9 mouse cellular contexts compared by ENCODE assay signal in the genomic region with DNA sequence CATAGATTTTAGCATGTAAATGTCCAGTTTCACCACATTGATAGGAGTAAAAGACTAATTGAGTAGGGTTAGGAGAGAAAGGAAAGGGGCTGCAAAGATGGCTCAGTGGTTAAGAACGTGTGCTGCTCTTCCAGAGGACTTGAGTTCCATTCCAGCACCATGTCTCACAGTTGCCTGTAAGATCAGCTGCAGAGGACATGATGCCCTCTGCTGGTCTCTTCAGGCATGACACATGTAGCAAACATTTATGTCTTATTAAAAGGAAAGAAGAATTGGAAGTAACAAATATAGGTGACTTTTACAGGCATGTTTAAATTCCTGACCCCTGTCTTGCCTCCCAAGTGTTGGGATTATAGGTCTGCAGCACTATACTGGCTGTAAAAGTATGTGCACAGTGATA.
DNase-seq lines count a peak whose midpoint lies in the region; ATAC-seq and TF ChIP-seq lines count a peak whose summit lies in the region.
"Had no signal": no experiment of that assay in that cellular context is flagged by ENCODE, and none has a peak within 500 bp of the region (broad histone marks: within the 10 kb centered on the region; RNA-seq: fewer than 3 reads in every experiment).

No protein-coding gene starts in this region.

- H3K27ac ChIP-seq in kidney, adult 2 months (ENCODE audit: insufficient read depth, low read depth, low read length) = no peak overlapping the region
- H3K27ac ChIP-seq in kidney, embryonic 15.5 days = no peak overlapping the region
- no peak overlapping the region for H3K27ac ChIP-seq in CH12.LX (ENCODE audit: insufficient read depth, low read depth)

- H3K4me1 ChIP-seq in kidney, adult 2 months (ENCODE audit: control insufficient read depth, insufficient read depth, low read length) = no peaks in the 10 kb centered on the region
- no peaks in the 10 kb centered on the region for H3K4me1 ChIP-seq in kidney, embryonic 15.5 days
- H3K4me1 ChIP-seq in CH12.LX (ENCODE audit: control insufficient read depth in 1 of 2, insufficient read depth in 2 of 2) = peaks cover 4 to 6% of the 10 kb centered on the region in 2 experiments; a peak in 3 of 4 replicates
- H3K4me1 ChIP-seq: megakaryocyte, embryonic 14.5 days had no signal

- TF ChIP-seq CTCF in kidney, adult 2 months (conservative IDR thresholded peaks at IDR 0.05; ENCODE audit: insufficient read depth, insufficient read length, low read depth, low read length) = peak; percentile 66
- peak; percentile 73 to 82 for TF ChIP-seq CTCF in CH12.LX (conservative IDR thresholded peaks at IDR 0.05 in 1 of 2, IDR thresholded peaks at IDR 0.05 in 1 of 2; ENCODE audit: low read depth in 2 of 2, low read length in 2 of 2)

- no peak overlapping the region for H3K4me2 ChIP-seq in kidney, embryonic 15.5 days
- no peak overlapping the region for H3K4me2 ChIP-seq in CH12.LX (ENCODE audit: insufficient read depth, low read depth, poor library complexity, severe bottlenecking)

- no peaks in the 10 kb centered on the region for H3K9me3 ChIP-seq in kidney, embryonic 15.5 days (replicated peaks)
- no peaks in the 10 kb centered on the region for H3K9me3 ChIP-seq in CH12.LX (replicated peaks; ENCODE audit: low read length)
- H3K9me3 ChIP-seq: megakaryocyte, embryonic 14.5 days had no signal

- peaks cover 3% of the 10 kb centered on the region for H3K36me3 ChIP-seq in kidney, adult 2 months (ENCODE audit: control insufficient read depth, insufficient read depth, low read length)
- peaks cover 83% of the 10 kb centered on the region for H3K36me3 ChIP-seq in kidney, embryonic 15.5 days
- H3K36me3 ChIP-seq in CH12.LX (replicated peaks in 1 of 2; ENCODE audit: control insufficient read depth in 1 of 2, insufficient read depth in 1 of 2, low read length in 1 of 2) = peaks cover 41 to 81% of the 10 kb centered on the region in 2 experiments

- whole genome bisulfite sequencing in kidney, adult 2 months = 36% methylated on average over 1 of the region's 1 CpGs
- 56% methylated on average over 1 of the region's 1 CpGs for WGBS in kidney, embryonic 15.5 days

- no peak overlapping the region for H3K4me3 ChIP-seq in kidney, adult 2 months (ENCODE audit: insufficient read depth, low read depth, low read length)
- no peak overlapping the region for H3K4me3 ChIP-seq in kidney, embryonic 15.5 days (replicated peaks)
- H3K4me3 ChIP-seq in CH12.LX (replicated peaks in 1 of 3; ENCODE audit: low read depth in 2 of 3, low read length in 2 of 3, poor library complexity in 1 of 3) = no peak overlapping the region
- H3K4me3 ChIP-seq: megakaryocyte, embryonic 14.5 days had no signal

- intact Hi-C loops in left cerebral cortex, postnatal 14 days (cut with DNase I) = loop anchor here (5.0 kb wide), 1 partner anchor 42 kb away; no protein-coding TSS in a partner anchor
- intact Hi-C loops in gastrocnemius, postnatal 14 days (cut with DNase I; ENCODE audit: low total_unique reads) = no loop called here

- dilution Hi-C loops in CH12.LX (cut with MboI; ENCODE audit: extremely low pct_ligation_motif_present, extremely low pct_unique_long_range_greater_than_20kb, low sequenced_read_pairs) = no loop called here

- no peaks in the 10 kb centered on the region for H3K27me3 ChIP-seq in kidney, adult 2 months (replicated peaks; ENCODE audit: control insufficient read depth, insufficient read depth, low read length)
- no peaks in the 10 kb centered on the region for H3K27me3 ChIP-seq in kidney, embryonic 15.5 days
- no peaks in the 10 kb centered on the region for H3K27me3 ChIP-seq in CH12.LX (replicated peaks)
- H3K27me3 ChIP-seq: megakaryocyte, embryonic 14.5 days had no signal

- no peak overlapping the region for H3K9ac ChIP-seq in kidney, embryonic 15.5 days
- H3K9ac ChIP-seq in CH12.LX (ENCODE audit: insufficient read depth, low read depth) = no peak overlapping the region

- TF ChIP-seq POLR2A in kidney, adult 2 months (IDR thresholded peaks at IDR 0.05; ENCODE audit: low read depth, low read length) = no peak
- TF ChIP-seq POLR2A in CH12.LX (IDR thresholded peaks at IDR 0.05; ENCODE audit: low read depth, low read length) = no peak

- H3K79me2 ChIP-seq in CH12.LX (replicated peaks; ENCODE audit: control insufficient read depth, extremely low read depth, insufficient read depth, poor library complexity, severe bottlenecking) = no peaks in the 10 kb centered on the region

- TF ChIP-seq EP300 in CH12.LX (IDR thresholded peaks at IDR 0.05; ENCODE audit: low read length) = no peak

- DNase-seq in kidney, adult 2 months = peak; percentile 47
- peak; percentile 49 for DNase-seq in CH12.LX (ENCODE audit: extremely low read depth)
- peak; percentile 9 for DNase-seq in T-cell, adult 2 months (ENCODE audit: low spot score)
- peak; percentile 56 for DNase-seq in embryo, embryonic 10.5 days (ENCODE audit: low spot score)
- DNase-seq in left cerebral cortex, postnatal 14 days (ENCODE audit: low spot score in 2 of 2) = peak; percentile 13 to 38
- DNase-seq in retina, postnatal 1 day = peak; percentile 48
- DNase-seq in gastrocnemius, postnatal 14 days = no peak

- peak; percentile 55 for TF ChIP-seq RAD21 in CH12.LX (IDR thresholded peaks at IDR 0.05; ENCODE audit: low read depth, low read length)

- no peak for ATAC-seq in kidney, embryonic 15.5 days (replicated peaks; ENCODE audit: low FRiP score)

- in situ Hi-C loops in CH12.LX (cut with MboI; ENCODE audit: low pct_ligation_motif_present, low pct_unique_long_range_greater_than_20kb, low sequenced_read_pairs) = no loop called here

TF ChIP-seq in CH12.LX, 34 proteins besides CTCF, POLR2A, EP300 and RAD21:
- peak; percentile 61 for TF ChIP-seq SMC3 (IDR thresholded peaks at IDR 0.05; ENCODE audit: low read depth, low read length)
- TF ChIP-seq ELF1 (IDR thresholded peaks at IDR 0.05; ENCODE audit: low read depth, low read length) = no peak
